Mouse (Mus musculus): ENCODE measurements around the gene Fam122c. TPM values are rescaled to one million over a fixed set of nuclear protein-coding genes. Genes with fewer than 3 reads are reported as not detected.

The Fam122c gene
- polyA plus RNA-seq, 1 experiment from 2014 or later: not detected

DNA sequence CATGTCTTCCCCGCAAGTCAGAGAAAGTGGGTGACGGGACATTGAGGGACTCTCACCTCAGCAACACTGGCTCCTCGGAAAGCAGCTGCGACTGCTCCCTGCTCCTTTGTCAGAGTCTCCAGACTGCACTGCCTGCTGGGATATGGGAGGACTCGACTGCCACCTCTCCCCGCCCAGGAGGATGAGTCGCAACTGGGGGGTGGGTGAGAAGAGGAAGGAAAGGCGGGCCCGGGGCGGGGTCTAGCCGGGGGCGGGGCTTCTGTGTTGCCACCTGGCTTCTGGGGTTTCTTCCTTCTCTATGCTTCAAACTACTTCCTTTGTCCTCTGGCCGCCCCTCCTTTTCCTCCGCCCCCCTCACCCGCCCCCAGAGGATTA is 97.1 kb downstream of the Fam122c start, which contains the start of gene Mospd1:
TSS of gene Mospd1 (minus strand) at position 137 of the 375 bp plus-strand sequence.
- ATAC-seq (ENCODE audit: low read depth) (peak; percentile 88), DNase-seq (peak; percentile 86)
- H3K9ac ChIP-seq: peak within 1 kb of the TSS; percentile 88
- 7% methylated on average over 9 of the region's 15 CpGs for WGBS (ENCODE audit: insufficient replicate concordance)
- H3K9me3 ChIP-seq (replicated peaks): no peaks in the 10 kb centered on the region
- H3K4me3 ChIP-seq (replicated peaks): peak within 1 kb of the TSS; percentile 78
- H3K4me1 ChIP-seq (replicated peaks): peaks cover 29% of the 10 kb centered on the region
- H3K27me3 ChIP-seq: no peaks in the 10 kb centered on the region
- no peaks in the 10 kb centered on the region for H3K36me3 ChIP-seq
- H3K4me2 ChIP-seq: peak within 1 kb of the TSS; percentile 66
- H3K27ac ChIP-seq: peak within 1 kb of the TSS; percentile 91

Other genes with a start within 250 kb of the Fam122c start
- 1.8 and 1.9 TPM in 2 replicates for gene Plac1, start 33.3 kb upstream of the Fam122c start, polyA plus RNA-seq (2015; fragmentation: Nextera tagmentation; extraction: Ambion mirVana)
- gene Fam122b, start 3.6 kb upstream of the Fam122c start, polyA plus RNA-seq (2015; fragmentation: Nextera tagmentation; extraction: Ambion mirVana): 4.8 and 6.5 TPM in 2 replicates
- gene Mospd1, start 97.1 kb downstream of the Fam122c start, polyA plus RNA-seq (2015; fragmentation: Nextera tagmentation; extraction: Ambion mirVana): 38.5 and 48.3 TPM in 2 replicates
- not detected in 2 replicates for gene Etd, start 161.5 kb downstream of the Fam122c start, polyA plus RNA-seq (2015; fragmentation: Nextera tagmentation; extraction: Ambion mirVana)

All from liver, embryonic 13.5 days (tissue).